ENCODE assay signal across 7 mouse cellular contexts in the genomic region with DNA sequence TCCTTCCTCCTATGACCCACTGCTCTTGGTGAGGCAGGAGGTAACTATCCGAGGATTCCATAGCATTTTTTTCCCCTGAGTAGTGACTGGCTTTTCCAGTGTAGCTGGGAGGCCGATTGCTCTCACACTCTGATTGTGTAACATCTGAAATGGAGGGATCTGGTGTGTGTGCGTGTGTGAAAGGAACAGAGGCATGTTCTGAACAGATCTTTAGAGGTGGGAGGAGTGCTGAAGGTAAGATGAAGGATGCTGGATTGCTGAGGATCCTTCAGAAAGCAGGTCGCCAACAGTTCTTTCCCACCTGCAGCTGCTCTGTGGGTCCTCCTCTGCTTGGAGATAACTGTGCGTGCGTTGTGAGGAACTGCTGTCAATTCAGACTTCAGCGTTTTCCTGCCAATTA. TPM values are rescaled to one million over a fixed set of nuclear protein-coding genes. Genes with fewer than 3 reads are reported as not detected.
DNase-seq lines count a peak whose midpoint lies in the region; ATAC-seq and TF ChIP-seq lines count a peak whose summit lies in the region.

No protein-coding gene starts in this region.

- WGBS in intestine, embryonic 16.5 days: 2% methylated on average over 7 of the region's 7 CpGs

- TF ChIP-seq POLR2A in embryonic fibroblast, embryonic 13.5 days (IDR thresholded peaks at IDR 0.05; ENCODE audit: low read depth, low read length): no peak

- peak; percentile 53 for DNase-seq in right cerebral cortex, adult 18-20 months
- no peak for DNase-seq in right cerebral cortex, postnatal 4 days
- no peak for DNase-seq in right cerebral cortex, postnatal 36 days (ENCODE audit: low spot score in 2 of 2)
- DNase-seq in urinary bladder, postnatal 10 days (ENCODE audit: low spot score): no peak

- peak overlapping the region; percentile 24 for H3K4me3 ChIP-seq in embryonic fibroblast, embryonic 13.5 days (ENCODE audit: insufficient read depth, low read length)
- H3K4me3 ChIP-seq in intestine, embryonic 16.5 days (ENCODE audit: low read length): peak overlapping the region; percentile 77

- H3K4me2 ChIP-seq in intestine, embryonic 16.5 days (ENCODE audit: low read depth, low read length): peak overlapping the region; percentile 98

- peak; percentile 32 for ATAC-seq in intestine, embryonic 16.5 days
- ATAC-seq in megakaryocyte-erythroid progenitor cell, adult 5-6 weeks (replicated peaks; ENCODE audit: low FRiP score, low TSS enrichment, poor library complexity, severe bottlenecking): peak; percentile 46

- no peaks in the 10 kb centered on the region for H3K36me3 ChIP-seq in intestine, embryonic 16.5 days (ENCODE audit: control insufficient read depth, insufficient read depth, low read length)

- no peaks in the 10 kb centered on the region for H3K9me3 ChIP-seq in intestine, embryonic 16.5 days (ENCODE audit: control insufficient read depth, low read length)

- no peaks in the 10 kb centered on the region for H3K27me3 ChIP-seq in intestine, embryonic 16.5 days (replicated peaks; ENCODE audit: control insufficient read depth, insufficient read depth, low read length)

- peak overlapping the region; percentile 67 for H3K9ac ChIP-seq in intestine, embryonic 16.5 days (ENCODE audit: low read depth, low read length)

- peaks cover 3% of the 10 kb centered on the region; the same call in 1 of the 2 replicates for H3K4me1 ChIP-seq in embryonic fibroblast, embryonic 13.5 days (ENCODE audit: control insufficient read depth, insufficient read depth, low read length)
- peaks cover 14% of the 10 kb centered on the region for H3K4me1 ChIP-seq in intestine, embryonic 16.5 days (ENCODE audit: control insufficient read depth, insufficient read depth, low read length)

- H3K27ac ChIP-seq in embryonic fibroblast, embryonic 13.5 days (ENCODE audit: insufficient read depth, low read length): no peak overlapping the region
- peak overlapping the region; percentile 72 for H3K27ac ChIP-seq in intestine, embryonic 16.5 days (ENCODE audit: low read length)

- TF ChIP-seq CTCF in embryonic fibroblast, embryonic 13.5 days (IDR thresholded peaks at IDR 0.05; ENCODE audit: borderline replicate concordance, insufficient read depth, low read length): no peak

RNA-seq across cellular contexts. Expression of a gene that starts 0.6 kb away (rescaled TPM):
- 0.90 and 1.2 TPM in 2 replicates for polyA plus RNA-seq in embryonic fibroblast, embryonic 13.5 days (2011; ENCODE audit: insufficient read length, low read depth, missing spikeins)
- polyA plus RNA-seq in intestine, embryonic 16.5 days (2015; fragmentation: Nextera tagmentation; extraction: Ambion mirVana): 6.3 and 8.4 TPM in 2 replicates
- 0.09 and 3.4 TPM in 2 replicates for total RNA-seq in megakaryocyte-erythroid progenitor cell, adult 5-6 weeks (2014; fragmentation: Nextera tagmentation)
- 1.3 TPM in 1 of 2 replicates, not detected in the other for total RNA-seq in megakaryocyte-erythroid progenitor cell, adult 5-6 weeks (2017)

RNA-seq across cellular contexts. Expression of a gene that starts 36.0 kb away (rescaled TPM):
- not detected in 2 replicates for polyA plus RNA-seq in embryonic fibroblast, embryonic 13.5 days (2011; ENCODE audit: insufficient read length, low read depth, missing spikeins)
- polyA plus RNA-seq in intestine, embryonic 16.5 days (2015; fragmentation: Nextera tagmentation; extraction: Ambion mirVana): 0.10 and 0.16 TPM in 2 replicates
- not detected in 2 replicates for total RNA-seq in megakaryocyte-erythroid progenitor cell, adult 5-6 weeks (2014; fragmentation: Nextera tagmentation)
- not detected in 2 replicates for total RNA-seq in megakaryocyte-erythroid progenitor cell, adult 5-6 weeks (2017)

RNA-seq across cellular contexts. Expression of a gene that starts 43.4 kb away (rescaled TPM):
- 7.9 and 8.3 TPM in 2 replicates for polyA plus RNA-seq in embryonic fibroblast, embryonic 13.5 days (2011; ENCODE audit: insufficient read length, low read depth, missing spikeins)
- 15.3 and 17.5 TPM in 2 replicates for polyA plus RNA-seq in intestine, embryonic 16.5 days (2015; fragmentation: Nextera tagmentation; extraction: Ambion mirVana)
- total RNA-seq in megakaryocyte-erythroid progenitor cell, adult 5-6 weeks (2014; fragmentation: Nextera tagmentation): 8.2 and 11.1 TPM in 2 replicates
- total RNA-seq in megakaryocyte-erythroid progenitor cell, adult 5-6 weeks (2017): 4.4 and 5.1 TPM in 2 replicates

RNA-seq across cellular contexts. Expression of a gene that starts 44.2 kb away (rescaled TPM):
- polyA plus RNA-seq in embryonic fibroblast, embryonic 13.5 days (2011; ENCODE audit: insufficient read length, low read depth, missing spikeins): 4.1 and 4.5 TPM in 2 replicates
- 17.4 and 18.5 TPM in 2 replicates for polyA plus RNA-seq in intestine, embryonic 16.5 days (2015; fragmentation: Nextera tagmentation; extraction: Ambion mirVana)
- total RNA-seq in megakaryocyte-erythroid progenitor cell, adult 5-6 weeks (2014; fragmentation: Nextera tagmentation): 5.4 and 5.7 TPM in 2 replicates
- 4.3 and 4.8 TPM in 2 replicates for total RNA-seq in megakaryocyte-erythroid progenitor cell, adult 5-6 weeks (2017)
